Mouse (Mus musculus) lung, postnatal 0 days (tissue): ENCODE results near the gene Pfdn6.

Experiments
- CTCF ChIP-seq: IDR thresholded peaks from 2 replicates; pipeline ENCODE4 v1.5.1; 2016; ENCODE audit warnings: antibody characterized with exemption, mild to moderate bottlenecking
- EP300 ChIP-seq: IDR thresholded peaks from 2 replicates; pipeline ENCODE4 v1.6.1; 2016; ENCODE audit warnings: antibody characterized with exemption, mild to moderate bottlenecking, control low read depth

DNA sequence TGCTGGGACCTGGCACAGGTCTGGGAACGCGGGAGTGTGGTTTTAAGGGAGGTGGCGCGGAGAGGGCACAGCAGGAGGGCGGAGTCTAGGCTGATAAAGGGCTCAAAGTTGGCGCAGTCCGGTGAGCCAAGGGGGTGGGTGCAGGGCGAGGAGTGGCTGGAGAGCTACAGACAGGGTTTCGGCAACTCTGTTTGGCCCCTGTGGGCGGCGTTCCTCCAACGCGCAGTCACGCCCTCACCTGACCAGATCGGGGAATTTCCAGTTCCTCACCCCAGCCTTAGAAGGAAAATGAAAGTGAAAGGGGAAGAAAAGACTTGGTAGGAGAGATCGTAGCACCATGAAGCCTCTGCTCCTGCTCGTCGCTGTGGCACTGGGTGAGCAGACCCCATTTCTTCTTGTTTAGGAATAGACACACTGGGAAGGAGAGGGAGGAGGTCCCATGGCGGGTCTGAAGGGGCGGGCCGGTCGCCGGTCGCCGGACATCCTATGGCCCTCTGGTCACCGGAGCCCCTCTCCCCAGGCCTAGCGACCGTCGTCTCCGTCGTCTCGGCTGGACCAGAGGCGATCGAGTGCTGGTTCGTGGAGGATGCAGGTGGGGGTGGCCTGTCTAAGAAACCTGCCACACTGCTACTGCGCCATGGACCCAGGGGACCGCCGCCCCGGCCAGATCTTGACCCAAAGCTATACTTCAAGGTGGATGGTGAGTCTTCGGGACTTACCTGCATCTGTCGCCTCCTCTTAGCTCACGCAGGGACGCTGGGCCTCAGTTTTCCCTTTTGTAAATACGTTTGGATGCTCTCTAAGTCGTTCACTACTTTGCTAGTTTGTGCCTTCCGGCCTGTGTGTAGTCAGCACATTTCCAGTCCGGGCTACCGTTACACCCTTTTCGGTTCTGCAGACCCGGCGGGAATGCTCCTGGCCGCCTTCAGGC, 20.5 kb downstream of the Pfdn6 start:
- TF ChIP-seq EP300 (no peak), CTCF (peak; percentile 63)
